Mouse (Mus musculus) brain, embryonic 14.5 days (tissue): ENCODE results near the gene Ang.

Source experiments
- CTCF ChIP-seq: fragments of 200-500 bp; IDR thresholded peaks from 2 replicates; pipeline ENCODE4 v1.5.1; 2012; ENCODE audit warnings: inconsistent platforms, mild to moderate bottlenecking, moderate library complexity, borderline replicate concordance; ENCODE audit not compliant: insufficient read depth, insufficient read length; ENCODE audit errors: extremely low read depth
- POLR2A ChIP-seq: fragments of 200-500 bp; IDR thresholded peaks from 2 replicates; pipeline ENCODE4 v1.6.1; 2012; ENCODE audit warnings: mild to moderate bottlenecking, inconsistent platforms, borderline replicate concordance; ENCODE audit not compliant: poor library complexity, insufficient read depth, insufficient read length, severe bottlenecking; ENCODE audit errors: extremely low read depth

DNA sequence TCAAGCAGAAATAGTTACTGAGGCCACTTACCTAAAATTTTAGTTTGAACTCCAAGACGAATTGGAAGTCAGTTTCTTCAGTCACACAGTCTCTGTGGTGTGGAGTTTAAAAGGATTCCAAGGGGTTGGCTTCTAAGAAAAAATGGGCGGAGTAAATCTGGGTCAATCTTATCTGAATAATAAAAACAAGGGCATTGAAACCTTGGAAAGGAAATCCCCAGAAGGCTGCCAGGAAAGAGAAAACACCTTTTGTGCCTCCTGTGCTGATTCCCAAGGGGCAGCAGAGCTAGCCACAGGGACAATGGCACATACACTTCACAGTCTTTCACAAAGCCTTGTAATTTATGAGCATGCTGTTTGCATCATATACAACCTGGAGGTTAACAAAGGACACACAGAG lies 55.7 kb downstream of the Ang start, which contains the start of gene Rnase1:
- no peak for TF ChIP-seq CTCF
- no peak for TF ChIP-seq POLR2A
